Mouse (Mus musculus): ENCODE results near the gene Gpr161.

DNA sequence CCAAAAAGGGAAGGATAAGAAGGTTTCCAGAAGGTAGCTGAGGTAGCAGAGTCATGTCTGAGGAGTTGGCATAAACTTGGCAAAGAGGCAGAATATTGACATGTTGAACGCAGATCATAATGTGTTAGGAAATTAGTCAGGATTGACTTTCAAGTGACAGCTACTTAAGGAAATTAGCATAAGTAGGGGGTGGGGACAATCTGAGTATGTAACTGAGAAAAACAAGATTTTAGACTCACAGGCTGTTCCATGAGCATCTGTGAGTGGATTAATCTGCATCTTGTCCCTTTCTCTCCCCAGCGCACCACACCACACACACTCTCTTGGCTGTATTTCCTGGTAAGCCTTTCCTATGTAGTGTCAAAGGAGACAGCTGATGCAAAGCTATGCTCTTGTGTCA, 6.0 kb downstream of the Gpr161 start:
- TF ChIP-seq CTCF (IDR thresholded peaks at IDR 0.05; ENCODE audit: borderline replicate concordance, control insufficient read depth, extremely low read depth, insufficient read depth, low read length, poor library complexity): no peak
- no peak for TF ChIP-seq POLR2A (IDR thresholded peaks at IDR 0.05; ENCODE audit: control insufficient read depth, extremely low read depth, insufficient read depth, low read length, poor library complexity)
